Mouse (Mus musculus) liver, embryonic 14.5 days (tissue): ENCODE measurements around the gene Selenoi.

Experiments
- CTCF ChIP-seq: IDR thresholded peaks from 2 replicates; pipeline ENCODE4 v1.5.1; 2016; ENCODE audit warnings: antibody characterized with exemption, low read depth, control low read depth
- EP300 ChIP-seq: IDR thresholded peaks from 2 replicates; pipeline ENCODE4 v1.6.1; 2016; ENCODE audit warnings: antibody characterized with exemption, low read depth

GRCm38 (mm10) chr5:30231891-30232270 is 500 bp upstream of the Selenoi start:
- no peak for TF ChIP-seq CTCF
- TF ChIP-seq EP300 = no peak
